Mouse (Mus musculus) lung, embryonic 16.5 days (tissue): Measurements from ENCODE around the gene 4930579F01Rik. TPM values are rescaled to one million over a fixed set of nuclear protein-coding genes. Genes with fewer than 3 reads are reported as not detected.

Experiments used
- ATAC-seq: fragments of 200-750 bp; cut with Nextera tagmentation; 2 replicates; pipeline ENCODE4 v1.8.0; 2017; ENCODE audit warnings: low read depth, mild to moderate bottlenecking, moderate library complexity
- H3K27ac ChIP-seq: fragments of 300-500 bp; sonication (generic); 2 replicates; pipeline ENCODE4 v1.5.1; 2014; ENCODE audit warnings: mild to moderate bottlenecking, control low read depth, low read length
- H3K27me3 ChIP-seq: fragments of 300-500 bp; sonication (generic); 2 replicates; pipeline ENCODE4 v1.6.1; 2014; ENCODE audit warnings: low read depth, low read length, mixed read lengths; ENCODE audit not compliant: control insufficient read depth, insufficient read depth
- H3K36me3 ChIP-seq: fragments of 300-500 bp; sonication (generic); 2 replicates; pipeline ENCODE4 v1.6.1; 2014; ENCODE audit warnings: low read length; ENCODE audit not compliant: control insufficient read depth, insufficient read depth
- H3K4me1 ChIP-seq: fragments of 300-500 bp; sonication (generic); replicated peaks from 2 replicates; pipeline ENCODE4 v1.6.1; 2014; ENCODE audit warnings: low read length, mixed read lengths; ENCODE audit not compliant: control insufficient read depth, insufficient read depth
- H3K4me2 ChIP-seq: fragments of 300-500 bp; sonication (generic); 2 replicates; pipeline ENCODE4 v1.6.1; 2014; ENCODE audit warnings: low read depth, low read length, control low read depth
- H3K4me3 ChIP-seq: fragments of 300-500 bp; sonication (generic); 2 replicates; pipeline ENCODE4 v1.5.1; 2014; ENCODE audit warnings: mild to moderate bottlenecking, low read length, control low read depth
- H3K9ac ChIP-seq: fragments of 300-500 bp; sonication (generic); 2 replicates; pipeline ENCODE4 v1.6.1; 2014; ENCODE audit warnings: low read length, control low read depth
- H3K9me3 ChIP-seq: fragments of 300-500 bp; sonication (generic); 2 replicates; pipeline ENCODE4 v1.6.1; 2016; ENCODE audit warnings: low read length; ENCODE audit not compliant: control insufficient read depth
- WGBS: fragments of 180-500 bp; shearing (Covaris S2); extraction: QIAGEN DNeasy Blood & Tissue Kit; methylation state at CpG from one replicate; pipeline ENCODE4 v1.1.7; 2014; 5-methylcytosine and 5-hydroxymethylcytosine counted together
- polyA plus RNA-seq: library from polyadenylated mRNA; unstranded; fragments of >200 nt; fragmentation: Nextera tagmentation; extraction: Ambion mirVana; gene quantifications from 2 replicates; pipeline ENCODE4 v1.2.1, GENCODE M21; 2015

4930579F01Rik gene
- polyA plus RNA-seq, 1 experiment from 2014 or later = 0.15 TPM

GRCm38 (mm10) chr3:138197973-138198721 is 4.5 kb upstream of the 4930579F01Rik start:
- 20% methylated on average over 20 of the region's 20 CpGs for WGBS
- Histone ChIP-seq H3K4me1 (no peaks in the 10 kb centered on the region), H3K9ac (peak overlapping the region; percentile 55), H3K9me3 (no peaks in the 10 kb centered on the region), H3K4me2 (peak overlapping the region; percentile 56), H3K27me3 (no peaks in the 10 kb centered on the region), H3K27ac (peak overlapping the region; percentile 36), H3K4me3 (peak overlapping the region; percentile 33), H3K36me3 (no peaks in the 10 kb centered on the region)
- peak; percentile 94 for ATAC-seq

GRCm38 (mm10) chr3:138197556-138197955 is 3.9 kb upstream of the 4930579F01Rik start:
- Histone ChIP-seq H3K27me3 (no peaks in the 10 kb centered on the region), H3K9me3 (no peaks in the 10 kb centered on the region), H3K4me1 (no peaks in the 10 kb centered on the region), H3K36me3 (no peaks in the 10 kb centered on the region), H3K4me3 (no peak overlapping the region), H3K9ac (no peak overlapping the region), H3K27ac (no peak overlapping the region), H3K4me2 (no peak overlapping the region)
- 52% methylated on average over 9 of the region's 9 CpGs for WGBS
- peak; percentile 45; the same call in 1 of the 2 replicates for ATAC-seq

GRCm38 (mm10) chr3:138197093-138197492 is 3.5 kb upstream of the 4930579F01Rik start:
- Histone ChIP-seq H3K4me3 (no peak overlapping the region), H3K27me3 (no peaks in the 10 kb centered on the region), H3K4me2 (no peak overlapping the region), H3K9ac (no peak overlapping the region), H3K36me3 (no peaks in the 10 kb centered on the region), H3K9me3 (no peaks in the 10 kb centered on the region), H3K4me1 (no peaks in the 10 kb centered on the region), H3K27ac (no peak overlapping the region)
- WGBS = 79% methylated on average over 14 of the region's 14 CpGs
- ATAC-seq = no peak

GRCm38 (mm10) chr3:138192260-138192659 is 1.4 kb downstream of the 4930579F01Rik start:
- ATAC-seq = peak; percentile 43; the same call in 1 of the 2 replicates
- Histone ChIP-seq H3K9me3 (no peaks in the 10 kb centered on the region), H3K9ac (no peak overlapping the region), H3K4me3 (no peak overlapping the region), H3K27ac (no peak overlapping the region), H3K4me1 (no peaks in the 10 kb centered on the region), H3K4me2 (no peak overlapping the region), H3K27me3 (no peaks in the 10 kb centered on the region), H3K36me3 (no peaks in the 10 kb centered on the region)
- WGBS = 62% methylated on average over 7 of the region's 7 CpGs

GRCm38 (mm10) chr3:138185995-138186930 is 7.4 kb downstream of the 4930579F01Rik start:
- H3K27me3 ChIP-seq = no peaks in the 10 kb centered on the region
- no peak overlapping the region for H3K27ac ChIP-seq
- 86% methylated on average over 26 of the region's 26 CpGs for WGBS
- ATAC-seq = no peak
- no peak overlapping the region for H3K4me2 ChIP-seq
- H3K36me3 ChIP-seq = no peaks in the 10 kb centered on the region
- no peaks in the 10 kb centered on the region for H3K9me3 ChIP-seq
- H3K4me3 ChIP-seq = no peak overlapping the region
- peaks cover 5% of the 10 kb centered on the region; the same call in 1 of the 2 replicates for H3K4me1 ChIP-seq
- no peak overlapping the region for H3K9ac ChIP-seq

- H3K27me3 ChIP-seq = no peaks in the 10 kb centered on the region
- H3K27ac ChIP-seq = no peak overlapping the region
- H3K9ac ChIP-seq = no peak overlapping the region
- H3K9me3 ChIP-seq = no peaks in the 10 kb centered on the region
- 22% methylated on average over 4 of the region's 4 CpGs for WGBS
- H3K4me3 ChIP-seq = no peak overlapping the region
- H3K4me1 ChIP-seq = peaks cover 5% of the 10 kb centered on the region; the same call in 1 of the 2 replicates
- peak; percentile 31; the same call in 1 of the 2 replicates for ATAC-seq
- H3K36me3 ChIP-seq = no peaks in the 10 kb centered on the region
- H3K4me2 ChIP-seq = no peak overlapping the region
Observed at GRCm38 (mm10) chr3:138185290-138185689, 8.3 kb downstream of the 4930579F01Rik start.

- no peak for ATAC-seq
- Histone ChIP-seq H3K27me3 (no peaks in the 10 kb centered on the region), H3K9ac (no peak overlapping the region), H3K4me1 (peaks cover 5% of the 10 kb centered on the region; the same call in 1 of the 2 replicates), H3K36me3 (no peaks in the 10 kb centered on the region), H3K9me3 (no peaks in the 10 kb centered on the region), H3K27ac (no peak overlapping the region), H3K4me2 (no peak overlapping the region), H3K4me3 (no peak overlapping the region)
- WGBS = 70% methylated on average over 7 of the region's 7 CpGs
Observed at GRCm38 (mm10) chr3:138183371-138183770, 10.3 kb downstream of the 4930579F01Rik start.

GRCm38 (mm10) chr3:138182019-138182418 is 11.6 kb downstream of the 4930579F01Rik start:
- Histone ChIP-seq H3K27me3 (no peaks in the 10 kb centered on the region), H3K9ac (no peak overlapping the region), H3K36me3 (no peaks in the 10 kb centered on the region), H3K4me3 (no peak overlapping the region), H3K27ac (no peak overlapping the region), H3K9me3 (no peaks in the 10 kb centered on the region; the same call in 1 of the 2 replicates), H3K4me1 (peaks cover 5% of the 10 kb centered on the region; the same call in 1 of the 2 replicates), H3K4me2 (no peak overlapping the region)
- ATAC-seq = no peak
- 82% methylated on average over 2 of the region's 2 CpGs for WGBS

GRCm38 (mm10) chr3:138175551-138175950 is 18.1 kb downstream of the 4930579F01Rik start:
- peak; percentile 83 for ATAC-seq
- H3K27me3 ChIP-seq = no peaks in the 10 kb centered on the region
- 54% methylated on average over 6 of the region's 6 CpGs for WGBS
- H3K36me3 ChIP-seq = no peaks in the 10 kb centered on the region
- no peaks in the 10 kb centered on the region; the same call in 1 of the 2 replicates for H3K9me3 ChIP-seq
- H3K9ac ChIP-seq = no peak overlapping the region
- no peak overlapping the region for H3K4me2 ChIP-seq
- H3K4me3 ChIP-seq = no peak overlapping the region
- H3K4me1 ChIP-seq = peaks cover 2% of the 10 kb centered on the region; the same call in 1 of the 2 replicates
- H3K27ac ChIP-seq = no peak overlapping the region
